Mouse (Mus musculus) MEL (cell line): ENCODE data around the gene Sez6. TPM values are rescaled to one million over a fixed set of nuclear protein-coding genes. Genes with fewer than 3 reads are reported as not detected.
A peak's percentile ranks its signal among the peaks of the same experiment; 100 is the strongest.

ENCODE experiments used
- DNase-seq: peaks from one replicate; pipeline ENCODE4 v3.0.0; 2011; ENCODE audit warnings: low read depth, low spot score
- H3K27ac ChIP-seq: 2 replicates; pipeline ENCODE4 v1.5.1; 2012; ENCODE audit warnings: low read depth, mild to moderate bottlenecking, control low read depth, low read length, moderate library complexity; ENCODE audit not compliant: control insufficient read depth
- H3K27me3 ChIP-seq, 2 experiments: fragments of 150-350 bp in 1 of 2; sonication (generic) in 1 of 2; 2 replicates each; pipeline ENCODE4 v1.6.1; 2012; ENCODE audit warnings: low read length in 2 of 2, mild to moderate bottlenecking in 2 of 2, improper control_type of control experiment in 1 of 2, moderate library complexity in 1 of 2; ENCODE audit not compliant: insufficient read depth in 2 of 2, control insufficient read depth in 1 of 2
- H3K36me3 ChIP-seq, 2 experiments: 2 replicates each; pipeline ENCODE4 v1.6.1; 2012 to 2014; ENCODE audit warnings: low read length in 2 of 2, improper control_type of control experiment in 1 of 2, inconsistent platforms in 1 of 2, mild to moderate bottlenecking in 1 of 2; ENCODE audit not compliant: insufficient read depth in 2 of 2, control insufficient read depth in 1 of 2
- H3K4me1 ChIP-seq, 2 experiments: fragments of 150-350 bp in 1 of 2; sonication (generic) in 1 of 2; 2 replicates each; pipeline ENCODE4 v1.6.1; 2012; ENCODE audit warnings: low read length in 2 of 2, improper control_type of control experiment in 1 of 2, mild to moderate bottlenecking in 1 of 2; ENCODE audit not compliant: insufficient read depth in 2 of 2, control insufficient read depth in 1 of 2
- H3K4me3 ChIP-seq, 2 experiments: fragments of 150-350 bp in 1 of 2; sonication (generic) in 1 of 2; 2 replicates each; pipeline ENCODE4 v1.5.1; 2012; ENCODE audit warnings: low read depth in 2 of 2, low read length in 2 of 2, mild to moderate bottlenecking in 2 of 2, moderate library complexity in 2 of 2, control low read depth in 1 of 2, improper control_type of control experiment in 1 of 2; ENCODE audit not compliant: control insufficient read depth in 1 of 2, insufficient read depth in 1 of 2
- H3K79me2 ChIP-seq: 2 replicates; pipeline ENCODE4 v1.6.1; 2012; ENCODE audit warnings: mild to moderate bottlenecking, low read length, moderate library complexity; ENCODE audit not compliant: control insufficient read depth, poor library complexity, insufficient read depth
- H3K9ac ChIP-seq: 2 replicates; pipeline ENCODE4 v1.6.1; 2012; ENCODE audit warnings: low read depth, mild to moderate bottlenecking, control low read depth, low read length, moderate library complexity; ENCODE audit not compliant: control insufficient read depth, poor library complexity, severe bottlenecking
- H3K9me3 ChIP-seq: fragments of 150-350 bp; sonication (generic); replicated peaks from 2 replicates; pipeline ENCODE4 v1.6.1; 2012; ENCODE audit warnings: mild to moderate bottlenecking, low read length, improper control_type of control experiment, moderate library complexity; ENCODE audit not compliant: insufficient read depth
- BHLHE40 ChIP-seq: IDR thresholded peaks from 2 replicates; pipeline ENCODE4 v1.6.1; 2012; ENCODE audit warnings: low read depth, mild to moderate bottlenecking, inconsistent platforms, low read length, improper control_type of control experiment, borderline replicate concordance
- CHD2 ChIP-seq: IDR thresholded peaks from 2 replicates; pipeline ENCODE4 v1.6.1; 2011; ENCODE audit warnings: low read length, improper control_type of control experiment
- CTCF ChIP-seq, 3 experiments: IDR thresholded peaks in 2 of 3; conservative IDR thresholded peaks in 1 of 3; 2 replicates each; pipeline ENCODE4 v1.5.1; 2011 to 2012; ENCODE audit warnings: low read length in 3 of 3, low read depth in 2 of 3, mild to moderate bottlenecking in 2 of 3, improper control_type of control experiment in 1 of 3, inconsistent platforms in 1 of 3, mixed read lengths in 1 of 3, moderate library complexity in 1 of 3; ENCODE audit not compliant: control insufficient read depth in 1 of 3, insufficient read depth in 1 of 3, poor library complexity in 1 of 3, severe bottlenecking in 1 of 3
- ELF1 ChIP-seq: IDR thresholded peaks from 2 replicates; pipeline ENCODE4 v1.6.1; 2014; ENCODE audit warnings: low read depth, mild to moderate bottlenecking, inconsistent platforms, low read length, improper control_type of control experiment, moderate library complexity
- EP300 ChIP-seq, 2 experiments: IDR thresholded peaks; 2 replicates each; pipeline ENCODE4 v1.6.1; 2011; ENCODE audit warnings: improper control_type of control experiment in 2 of 2, low read length in 2 of 2, low read depth in 1 of 2, mild to moderate bottlenecking in 1 of 2
- ETS1 ChIP-seq: IDR thresholded peaks from 2 replicates; pipeline ENCODE4 v1.6.1; 2012; ENCODE audit warnings: low read depth, mild to moderate bottlenecking, inconsistent platforms, low read length, improper control_type of control experiment, moderate library complexity
- HCFC1 ChIP-seq: IDR thresholded peaks from 2 replicates; pipeline ENCODE4 v1.6.1; 2012; ENCODE audit warnings: low read depth, mild to moderate bottlenecking, inconsistent platforms, low read length, improper control_type of control experiment, moderate library complexity
- JUND ChIP-seq: IDR thresholded peaks from 2 replicates; pipeline ENCODE4 v1.6.1; 2011; ENCODE audit warnings: low read depth, mild to moderate bottlenecking, improper control_type of control experiment, low read length
- KAT2A ChIP-seq: conservative IDR thresholded peaks from 2 replicates; pipeline ENCODE4 v1.6.1; 2012; ENCODE audit warnings: low read depth, low read length, improper control_type of control experiment, inconsistent platforms
- MAFK ChIP-seq: IDR thresholded peaks from 2 replicates; pipeline ENCODE4 v1.6.1; 2011; ENCODE audit warnings: low read depth, mild to moderate bottlenecking, low read length, improper control_type of control experiment, borderline replicate concordance
- MAZ ChIP-seq: IDR thresholded peaks from 2 replicates; pipeline ENCODE4 v1.6.1; 2012; ENCODE audit warnings: low read depth, mild to moderate bottlenecking, inconsistent platforms, low read length, improper control_type of control experiment
- MEF2A ChIP-seq: IDR thresholded peaks from 2 replicates; pipeline ENCODE4 v1.6.1; 2014; ENCODE audit warnings: low read depth, mild to moderate bottlenecking, inconsistent platforms, low read length, improper control_type of control experiment; ENCODE audit not compliant: poor library complexity, insufficient replicate concordance, severe bottlenecking; ENCODE audit errors: extremely low read depth
- MXI1 ChIP-seq: IDR thresholded peaks from 2 replicates; pipeline ENCODE4 v1.6.1; 2011; ENCODE audit warnings: mild to moderate bottlenecking, low read depth, low read length, improper control_type of control experiment
- MYB ChIP-seq: IDR thresholded peaks from 2 replicates; pipeline ENCODE4 v1.6.1; 2011; ENCODE audit warnings: mild to moderate bottlenecking, low read depth, low read length, improper control_type of control experiment
- MYC ChIP-seq: IDR thresholded peaks from 2 replicates; pipeline ENCODE4 v1.6.1; 2011; ENCODE audit warnings: low read depth, mild to moderate bottlenecking, low read length, improper control_type of control experiment, moderate library complexity
- NELFE ChIP-seq: IDR thresholded peaks from 2 replicates; pipeline ENCODE4 v1.6.1; 2011; ENCODE audit warnings: low read depth, low read length, improper control_type of control experiment
- NRF1 ChIP-seq: IDR thresholded peaks from 2 replicates; pipeline ENCODE4 v1.6.1; 2014; ENCODE audit warnings: low read depth, mild to moderate bottlenecking, inconsistent platforms, low read length, improper control_type of control experiment, moderate library complexity; ENCODE audit not compliant: poor library complexity, insufficient read depth, severe bottlenecking
- POLR2A ChIP-seq, 2 experiments: IDR thresholded peaks; 2 replicates each; pipeline ENCODE4 v1.6.1; 2011 to 2012; ENCODE audit warnings: low read length in 2 of 2, mild to moderate bottlenecking in 2 of 2, control low read depth in 1 of 2, improper control_type of control experiment in 1 of 2, low read depth in 1 of 2, moderate library complexity in 1 of 2; ENCODE audit not compliant: control insufficient read depth in 1 of 2, insufficient read depth in 1 of 2, poor library complexity in 1 of 2
- RAD21 ChIP-seq: IDR thresholded peaks from 2 replicates; pipeline ENCODE4 v1.6.1; 2011; ENCODE audit warnings: mild to moderate bottlenecking, low read depth, low read length, improper control_type of control experiment
- SMC3 ChIP-seq: IDR thresholded peaks from 2 replicates; pipeline ENCODE4 v1.6.1; 2011; ENCODE audit warnings: low read depth, low read length, improper control_type of control experiment
- TBP ChIP-seq: IDR thresholded peaks from 2 replicates; pipeline ENCODE4 v1.8.0; 2011; ENCODE audit warnings: low read depth, low read length, improper control_type of control experiment
- TCF12 ChIP-seq: IDR thresholded peaks from 2 replicates; pipeline ENCODE4 v1.6.1; 2014; ENCODE audit warnings: low read depth, mild to moderate bottlenecking, inconsistent platforms, low read length, improper control_type of control experiment, moderate library complexity
- UBTF ChIP-seq: IDR thresholded peaks from 2 replicates; pipeline ENCODE4 v1.6.1; 2012; ENCODE audit warnings: low read depth, mild to moderate bottlenecking, inconsistent platforms, low read length, improper control_type of control experiment, moderate library complexity, borderline replicate concordance; ENCODE audit not compliant: insufficient read depth
- USF1 ChIP-seq: IDR thresholded peaks from 2 replicates; pipeline ENCODE4 v1.6.1; 2014; ENCODE audit warnings: low read depth, mild to moderate bottlenecking, inconsistent platforms, low read length, improper control_type of control experiment, moderate library complexity
- ZKSCAN1 ChIP-seq: IDR thresholded peaks from 2 replicates; pipeline ENCODE4 v1.6.1; 2012; ENCODE audit warnings: low read depth, mild to moderate bottlenecking, inconsistent platforms, low read length, improper control_type of control experiment, moderate library complexity
- ZNF384 ChIP-seq: IDR thresholded peaks from 2 replicates; pipeline ENCODE4 v1.6.1; 2012; ENCODE audit warnings: low read depth, mild to moderate bottlenecking, inconsistent platforms, low read length, improper control_type of control experiment
- polyA plus RNA-seq, 2 experiments: library from polyadenylated mRNA; stranded (reverse) in 1 of 2; unstranded in 1 of 2; fragments of >175 nt in 1 of 2; fragments of >200 nt in 1 of 2; gene quantifications; 2 replicates each; pipeline versions ENCODE4 v1.2.1 to v1.2.4; 2012; ENCODE audit warnings: low replicate concordance in 2 of 2, low read depth in 1 of 2; ENCODE audit not compliant: insufficient read length in 2 of 2, insufficient read depth in 1 of 2, missing spikeins in 1 of 2
- total RNA-seq: library from RNA; depleted of rRNA; stranded (reverse); fragments of 300-350 nt; gene quantifications from 2 replicates; pipeline ENCODE4 v1.2.3, GENCODE M21; 2012

The Sez6 gene
- total and polyA plus RNA-seq, 3 experiments = 0.04 TPM; not detected in 2

DNA sequence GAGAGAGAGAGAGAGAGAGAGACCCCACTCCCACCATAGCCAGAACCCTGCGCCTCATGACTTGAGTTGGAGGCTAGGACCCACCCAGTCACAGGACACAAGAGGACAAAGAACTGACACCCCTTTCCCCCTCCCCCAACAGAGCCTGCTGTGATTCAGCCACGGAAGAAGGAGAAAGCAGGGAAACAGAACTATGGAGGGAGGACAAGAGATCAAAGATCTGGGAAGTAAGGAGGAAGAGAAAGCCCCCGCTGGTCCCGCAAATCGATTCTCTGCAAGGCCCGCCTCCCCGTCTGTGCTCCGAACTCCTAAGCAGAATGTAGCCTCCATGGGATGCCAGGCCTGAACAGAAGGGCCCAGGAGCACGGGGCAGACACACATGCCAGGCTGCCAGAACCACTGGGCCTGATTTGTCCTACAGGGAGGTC lies 23.8 kb upstream of the Sez6 start:
- DNase-seq = no peak
- TF ChIP-seq CHD2 (no peak), UBTF (no peak), EP300 (IDR thresholded peaks at IDR 0.05; ENCODE audit: low read depth in 1 of 2, low read length in 2 of 2) (no peak), HCFC1 (no peak), BHLHE40 (no peak), CTCF (IDR thresholded peaks at IDR 0.05 in 2 of 3, conservative IDR thresholded peaks at IDR 0.05 in 1 of 3; ENCODE audit: control insufficient read depth in 1 of 3, insufficient read depth in 1 of 3, low read depth in 2 of 3, low read length in 3 of 3, poor library complexity in 1 of 3, severe bottlenecking in 1 of 3) (no peak), ZNF384 (no peak), MXI1 (no peak), MAZ (no peak), USF1 (no peak), MYC (no peak), NRF1 (no peak), JUND (no peak)
- H3K27me3 ChIP-seq = peaks cover 35 to 45% of the 10 kb centered on the region in 2 experiments
- no peaks in the 10 kb centered on the region for H3K9me3 ChIP-seq
- peaks cover 0 to 3% of the 10 kb centered on the region in 2 experiments; a peak in 1 of 4 replicates for H3K36me3 ChIP-seq
- no peak overlapping the region for H3K4me3 ChIP-seq
- no peak overlapping the region for H3K27ac ChIP-seq
- no peaks in the 10 kb centered on the region for H3K79me2 ChIP-seq
- peaks cover 0 to 4% of the 10 kb centered on the region in 2 experiments; a peak in 1 of 4 replicates for H3K4me1 ChIP-seq
- no peak overlapping the region for H3K9ac ChIP-seq

DNA sequence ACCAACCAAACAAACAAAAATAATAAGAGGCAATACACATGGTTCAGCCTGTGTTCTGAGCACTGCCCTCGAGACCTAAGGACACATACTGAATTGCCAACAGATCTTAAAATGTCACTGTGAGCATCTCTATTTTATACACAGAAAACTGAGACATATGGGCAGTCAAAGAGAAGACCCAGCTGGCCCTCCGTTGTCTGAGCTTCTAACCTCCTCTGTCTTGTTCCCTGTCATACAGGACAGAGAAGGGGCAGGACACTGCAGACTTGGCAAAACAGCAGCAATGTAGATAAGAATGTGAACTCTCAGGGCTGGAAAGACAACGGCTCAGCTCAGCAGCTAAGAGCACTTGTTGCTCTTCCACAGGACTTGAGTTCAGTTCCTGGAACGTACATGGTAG lies 22.1 kb upstream of the Sez6 start:
- no peaks in the 10 kb centered on the region for H3K9me3 ChIP-seq
- H3K79me2 ChIP-seq = no peaks in the 10 kb centered on the region
- peaks cover 0 to 4% of the 10 kb centered on the region in 2 experiments; a peak in 1 of 4 replicates for H3K4me1 ChIP-seq
- no peak for TF ChIP-seq BHLHE40
- no peak for TF ChIP-seq MXI1
- no peak for TF ChIP-seq KAT2A
- TF ChIP-seq ZKSCAN1 = no peak
- TF ChIP-seq MYB = no peak
- TF ChIP-seq MAZ = no peak
- TF ChIP-seq ZNF384 = no peak
- no peak for TF ChIP-seq ETS1
- TF ChIP-seq TBP = no peak
- no peak for TF ChIP-seq TCF12
- TF ChIP-seq SMC3 = no peak
- no peak for TF ChIP-seq ELF1
- TF ChIP-seq MEF2A = no peak
- TF ChIP-seq MAFK = no peak
- no peak for TF ChIP-seq RAD21
- TF ChIP-seq POLR2A (IDR thresholded peaks at IDR 0.05; ENCODE audit: control insufficient read depth in 1 of 2, insufficient read depth in 1 of 2, low read depth in 1 of 2, low read length in 2 of 2, poor library complexity in 1 of 2) = no peak
- no peak for TF ChIP-seq NELFE
- no peak for TF ChIP-seq NRF1
- peaks cover 0 to 3% of the 10 kb centered on the region in 2 experiments; a peak in 1 of 4 replicates for H3K36me3 ChIP-seq
- no peak overlapping the region for H3K27ac ChIP-seq
- H3K27me3 ChIP-seq = peaks cover 36 to 42% of the 10 kb centered on the region in 2 experiments
- no peak overlapping the region for H3K9ac ChIP-seq
- DNase-seq = peak; percentile 34
- H3K4me3 ChIP-seq = no peak overlapping the region
